Mouse (Mus musculus): ENCODE measurements around the gene Fbp2.

DNA sequence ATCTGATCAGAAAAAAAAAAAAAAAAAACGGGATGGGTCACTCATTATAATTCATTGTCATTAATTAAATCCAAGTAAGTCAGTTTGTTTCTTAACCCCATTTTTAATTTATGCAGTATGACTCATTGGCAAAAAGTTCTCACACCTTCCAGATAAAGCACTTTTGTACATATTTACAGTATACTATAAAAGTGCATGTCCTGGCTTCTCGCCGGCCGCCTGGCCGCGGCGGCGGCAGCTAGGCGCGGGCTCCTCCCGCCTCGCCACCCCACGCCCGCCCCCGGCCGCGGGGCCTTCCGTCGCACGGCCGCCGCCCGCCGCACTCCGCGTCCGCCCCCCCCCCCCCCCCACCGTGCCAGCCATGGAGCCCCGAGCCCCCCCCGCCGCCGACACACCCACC, 45.5 kb downstream of the Fbp2 start:
- no peak for TF ChIP-seq POLR2A (IDR thresholded peaks at IDR 0.05; ENCODE audit: borderline replicate concordance, extremely low read depth, low read depth, low read length)
- no peak for TF ChIP-seq CTCF (IDR thresholded peaks at IDR 0.05; ENCODE audit: insufficient read depth, low read length)
